8 mouse cellular contexts compared by ENCODE assay signal in the genomic region with DNA sequence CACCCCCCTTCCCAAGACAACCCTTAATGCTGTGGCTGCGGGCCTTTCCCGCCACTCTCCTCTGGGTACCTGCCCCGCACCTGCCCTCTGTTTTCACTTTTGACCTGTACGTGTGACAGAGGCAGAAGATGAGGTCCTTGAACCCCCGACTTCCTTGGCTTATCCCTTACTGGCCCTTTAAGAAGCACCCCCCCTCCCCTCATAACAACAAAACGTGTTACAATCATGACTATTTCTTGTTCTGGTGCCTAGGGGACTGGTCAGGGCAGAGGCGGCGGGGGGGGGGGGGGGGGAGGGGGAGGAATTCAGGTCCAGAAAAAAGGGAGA. TPM values are rescaled to one million over a fixed set of nuclear protein-coding genes. Genes with fewer than 3 reads are reported as not detected.
DNase-seq lines count a peak whose midpoint lies in the region; ATAC-seq and TF ChIP-seq lines count a peak whose summit lies in the region.

No protein-coding gene starts in this region.

- DNase-seq in liver, adult 2 months (ENCODE audit: extremely low read depth, low read depth, low spot score), result no peak
- no peak for DNase-seq in liver
- no peak for DNase-seq in hindbrain, postnatal 0 days (ENCODE audit: low spot score)
- DNase-seq in naive thymus-derived CD4-positive, alpha-beta T cell, adult 2 months (ENCODE audit: low read depth), result peak; percentile 42
- DNase-seq in left cerebral cortex, adult 8-10 months (ENCODE audit: low spot score in 2 of 2), result no peak
- no peak for DNase-seq in right cerebral cortex, postnatal 25 days

- H3K4me3 ChIP-seq in liver, adult 2 months (ENCODE audit: insufficient read depth, low read depth, low read length), result peak overlapping the region; percentile 88
- peak overlapping the region; percentile 55 for H3K4me3 ChIP-seq in cortical plate, adult 2 months (ENCODE audit: insufficient read depth, low read length)
- peak overlapping the region; percentile 87 for H3K4me3 ChIP-seq in hindbrain, postnatal 0 days (ENCODE audit: low read length)

- no peak for TF ChIP-seq CTCF in liver, adult 2 months (IDR thresholded peaks at IDR 0.05; ENCODE audit: low read depth, low read length)
- no peak for TF ChIP-seq CTCF in cortical plate, adult 2 months (IDR thresholded peaks at IDR 0.05; ENCODE audit: extremely low read depth, insufficient read depth, low read length)
- no peak for TF ChIP-seq CTCF in hindbrain, postnatal 0 days (IDR thresholded peaks at IDR 0.05; ENCODE audit: low read depth)

- H3K27ac ChIP-seq in liver, adult 2 months (replicated peaks; ENCODE audit: insufficient read depth, low read depth, low read length), result 0 out of 2 replicates have a peak overlapping the region, but pooled peaks have one; percentile 22
- H3K27ac ChIP-seq in cortical plate, adult 2 months (ENCODE audit: insufficient read depth, low read length), result no peak overlapping the region
- H3K27ac ChIP-seq in hindbrain, postnatal 0 days, result no peak overlapping the region

- H3K4me1 ChIP-seq in liver, adult 2 months (ENCODE audit: control insufficient read depth, insufficient read depth, low read length), result peaks cover 9% of the 10 kb centered on the region
- peaks cover 15% of the 10 kb centered on the region for H3K4me1 ChIP-seq in cortical plate, adult 2 months (ENCODE audit: control insufficient read depth, insufficient read depth, low read length)
- H3K4me1 ChIP-seq in hindbrain, postnatal 0 days (ENCODE audit: insufficient read depth, low read length), result peaks cover 13% of the 10 kb centered on the region; the same call in 1 of the 2 replicates

- no peaks in the 10 kb centered on the region for H3K27me3 ChIP-seq in liver, adult 2 months (ENCODE audit: control insufficient read depth, insufficient read depth, low read length)
- peaks cover 9% of the 10 kb centered on the region; the same call in 1 of the 2 replicates for H3K27me3 ChIP-seq in hindbrain, postnatal 0 days (ENCODE audit: insufficient read depth, low read length)

- peak overlapping the region; percentile 65 for H3K9ac ChIP-seq in liver, adult 2 months (ENCODE audit: low read depth, low read length)
- peak overlapping the region; percentile 62 for H3K9ac ChIP-seq in hindbrain, postnatal 0 days (replicated peaks; ENCODE audit: low read length)

- WGBS in liver, adult 2 months, result 12% methylated on average over 8 of the region's 8 CpGs
- WGBS in hindbrain, postnatal 0 days, result 1% methylated on average over 6 of the region's 8 CpGs

- no peaks in the 10 kb centered on the region for H3K36me3 ChIP-seq in liver, adult 2 months (ENCODE audit: control insufficient read depth, insufficient read depth, low read length)
- H3K36me3 ChIP-seq in hindbrain, postnatal 0 days (ENCODE audit: insufficient read depth, low read length), result peaks cover 12% of the 10 kb centered on the region; the same call in 1 of the 2 replicates

- no peak for TF ChIP-seq POLR2A in liver, adult 2 months (IDR thresholded peaks at IDR 0.05; ENCODE audit: extremely low read depth, insufficient read depth, low read length)
- no peak for TF ChIP-seq POLR2A in cortical plate, adult 2 months (IDR thresholded peaks at IDR 0.05; ENCODE audit: extremely low read depth, insufficient read depth, low read length)

- no peaks in the 10 kb centered on the region for H3K9me3 ChIP-seq in hindbrain, postnatal 0 days (ENCODE audit: low read length)

- ATAC-seq in hindbrain, postnatal 0 days, result no peak
- no peak for ATAC-seq in inflammation-experienced regulatory T-cells, adult 6 months

- no peaks in the 10 kb centered on the region for H3K79me2 ChIP-seq in liver, adult 2 months (ENCODE audit: control insufficient read depth, insufficient read depth, low read length)

- peak overlapping the region; percentile 92 for H3K4me2 ChIP-seq in hindbrain, postnatal 0 days (ENCODE audit: low read depth, low read length)

RNA-seq across cellular contexts. Expression of gene Mllt6, which starts 1.1 kb away (rescaled TPM):
- 3.8 and 6.0 TPM in 2 replicates for total RNA-seq in liver, adult 2 months (2014; rRNA removed)
- 8.9 and 11.2 TPM in 2 replicates for polyA plus RNA-seq in liver, adult 2 months (2012; rRNA removed)
- polyA plus RNA-seq in cortical plate, adult 2 months (2012; rRNA removed), result 78.5 and 83.4 TPM in 2 replicates
- 43.9 and 60.8 TPM in 2 replicates for total RNA-seq in hindbrain, postnatal 0 days (2014; rRNA removed)
- polyA plus RNA-seq in hindbrain, postnatal 0 days (2015; fragmentation: Nextera tagmentation; extraction: Ambion mirVana), result 1.5 and 1.7 TPM in 2 replicates
- 10 to 100 TPM; 13.4 to 17.0 (median 14.6) TPM for polyA plus RNA-seq in inflammation-experienced regulatory T-cells, adult 6 months (2017; shearing (Covaris generic))
- 100 to 1,000 TPM; 141 to 184 (median 161) TPM for total RNA-seq in left cerebral cortex, adult 8-10 months (2022)

RNA-seq across cellular contexts. Expression of gene Cisd3, which starts 21.3 kb away (rescaled TPM):
- total RNA-seq in liver, adult 2 months (2014; rRNA removed), result 35.7 and 41.0 TPM in 2 replicates
- polyA plus RNA-seq in liver, adult 2 months (2012; rRNA removed), result 73.6 and 94.5 TPM in 2 replicates
- 59.9 and 65.5 TPM in 2 replicates for polyA plus RNA-seq in cortical plate, adult 2 months (2012; rRNA removed)
- 21.2 and 24.0 TPM in 2 replicates for total RNA-seq in hindbrain, postnatal 0 days (2014; rRNA removed)
- polyA plus RNA-seq in hindbrain, postnatal 0 days (2015; fragmentation: Nextera tagmentation; extraction: Ambion mirVana), result 47.6 and 52.0 TPM in 2 replicates
- polyA plus RNA-seq in inflammation-experienced regulatory T-cells, adult 6 months (2017; shearing (Covaris generic)), result 100 to 1,000 TPM in 1 of 3 experiments, 10 to 100 TPM in 2; 69.0 to 129 (median 86.9) TPM
- total RNA-seq in left cerebral cortex, adult 8-10 months (2022), result 10 to 100 TPM; 44.0 to 61.2 (median 54.6) TPM

RNA-seq across cellular contexts. Expression of gene Epop, which starts 34.8 kb away (rescaled TPM):
- total RNA-seq in liver, adult 2 months (2014; rRNA removed), result 0.37 and 0.67 TPM in 2 replicates
- polyA plus RNA-seq in liver, adult 2 months (2012; rRNA removed), result 2.5 and 3.5 TPM in 2 replicates
- 89.5 and 95.2 TPM in 2 replicates for polyA plus RNA-seq in cortical plate, adult 2 months (2012; rRNA removed)
- total RNA-seq in hindbrain, postnatal 0 days (2014; rRNA removed), result 11.0 and 12.0 TPM in 2 replicates
- polyA plus RNA-seq in hindbrain, postnatal 0 days (2015; fragmentation: Nextera tagmentation; extraction: Ambion mirVana), result 2.3 and 2.4 TPM in 2 replicates
- polyA plus RNA-seq in inflammation-experienced regulatory T-cells, adult 6 months (2017; shearing (Covaris generic)), result under 1 TPM; 0.24 to 0.48 (median 0.45) TPM
- 10 to 100 TPM; 65.6 to 80.8 (median 72.9) TPM for total RNA-seq in left cerebral cortex, adult 8-10 months (2022)

RNA-seq across cellular contexts. Expression of gene Pcgf2, which starts 36.0 kb away (rescaled TPM):
- 0.34 and 0.37 TPM in 2 replicates for total RNA-seq in liver, adult 2 months (2014; rRNA removed)
- 5.6 and 12.0 TPM in 2 replicates for polyA plus RNA-seq in liver, adult 2 months (2012; rRNA removed)
- 64.1 and 72.2 TPM in 2 replicates for polyA plus RNA-seq in cortical plate, adult 2 months (2012; rRNA removed)
- 11.3 and 18.0 TPM in 2 replicates for total RNA-seq in hindbrain, postnatal 0 days (2014; rRNA removed)
- polyA plus RNA-seq in hindbrain, postnatal 0 days (2015; fragmentation: Nextera tagmentation; extraction: Ambion mirVana), result 13.3 and 14.8 TPM in 2 replicates
- 1 to 10 TPM; 4.6 to 6.9 (median 5.4) TPM for polyA plus RNA-seq in inflammation-experienced regulatory T-cells, adult 6 months (2017; shearing (Covaris generic))
- total RNA-seq in left cerebral cortex, adult 8-10 months (2022), result 10 to 100 TPM; 35.3 to 39.6 (median 37.6) TPM

RNA-seq across cellular contexts. Expression of gene Psmb3, which starts 38.9 kb away (rescaled TPM):
- 281 and 313 TPM in 2 replicates for total RNA-seq in liver, adult 2 months (2014; rRNA removed)
- 299 and 334 TPM in 2 replicates for polyA plus RNA-seq in liver, adult 2 months (2012; rRNA removed)
- 249 and 256 TPM in 2 replicates for polyA plus RNA-seq in cortical plate, adult 2 months (2012; rRNA removed)
- 453 and 498 TPM in 2 replicates for total RNA-seq in hindbrain, postnatal 0 days (2014; rRNA removed)
- 499 and 523 TPM in 2 replicates for polyA plus RNA-seq in hindbrain, postnatal 0 days (2015; fragmentation: Nextera tagmentation; extraction: Ambion mirVana)
- polyA plus RNA-seq in inflammation-experienced regulatory T-cells, adult 6 months (2017; shearing (Covaris generic)), result 100 to 1,000 TPM; 461 to 576 (median 475) TPM
- 100 to 1,000 TPM; 117 to 140 (median 132) TPM for total RNA-seq in left cerebral cortex, adult 8-10 months (2022)

Comparison
In these comparisons a context has a peak if more than half of its experiments do, and no peak if none do; other contexts are left out.
1. RNA of gene Epop, which starts 34.8 kb away (polyA plus RNA-seq): 89.5 to 95.2 TPM in cortical plate, adult 2 months; 2.5 to 3.5 TPM in liver, adult 2 months, 2.3 to 2.4 TPM in hindbrain, postnatal 0 days and 0.24 to 0.48 TPM in inflammation-experienced regulatory T-cells, adult 6 months; every median in the first group is over 10 times any median in the second.
2. Peak in every context shown above with its lines, with median percentiles within 50 percentile points of each other: H3K4me3 ChIP-seq.